ENCODE assay signal across 31 mouse cellular contexts in the genomic region with DNA sequence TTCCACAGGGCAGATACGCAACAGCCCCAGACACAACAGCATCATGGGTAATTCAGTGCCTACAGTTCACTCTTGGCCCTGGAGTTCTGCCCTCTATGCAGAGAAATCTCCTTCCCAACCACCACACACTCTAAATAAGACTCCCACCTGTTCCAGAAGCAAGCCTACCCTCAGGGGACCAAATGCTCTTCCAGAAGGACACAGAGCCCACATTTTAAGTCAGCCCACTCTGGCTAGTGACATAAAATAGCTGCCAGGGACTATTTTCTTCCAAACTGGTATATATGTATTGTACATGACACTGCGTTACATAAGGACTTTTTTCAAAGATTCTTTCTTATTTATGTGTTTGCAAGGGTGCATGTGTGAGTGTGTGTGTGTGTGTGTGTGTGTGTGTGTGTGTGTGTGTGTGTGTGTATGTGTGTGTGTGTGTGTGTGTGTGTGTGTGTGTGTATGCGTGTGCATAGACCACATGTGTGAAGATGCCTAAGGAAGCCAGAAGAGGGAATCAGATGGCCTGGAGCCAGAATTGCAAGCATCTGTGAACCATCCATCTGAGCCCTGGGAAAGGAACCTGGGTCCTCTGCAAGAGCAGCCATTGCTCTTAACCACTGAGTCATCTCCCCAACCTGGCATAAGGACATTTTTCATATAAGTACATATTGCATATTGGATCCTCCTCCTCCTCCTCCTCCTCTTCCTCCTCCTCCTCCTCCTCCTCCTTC.
DNase-seq lines count a peak whose midpoint lies in the region; ATAC-seq and TF ChIP-seq lines count a peak whose summit lies in the region.
"Had no signal": no experiment of that assay in that cellular context is flagged by ENCODE, and none has a peak within 500 bp of the region (broad histone marks: within the 10 kb centered on the region; RNA-seq: fewer than 3 reads in every experiment).

No protein-coding gene starts in this region.

- ATAC-seq in midbrain, embryonic 15.5 days (replicated peaks) = no peak
- ATAC-seq in stomach, postnatal 0 days (ENCODE audit: low FRiP score, low TSS enrichment) = no peak
- ATAC-seq: intestine, embryonic 16.5 days; liver, embryonic 12.5 days; liver, postnatal 0 days; Patski had no signal

- peak; percentile 35 to 62 for DNase-seq in frontal cortex, postnatal 36 days (ENCODE audit: low spot score in 2 of 2)
- no peak for DNase-seq in frontal cortex, postnatal 10 days (ENCODE audit: low spot score in 2 of 2)
- peak; percentile 34 to 39 for DNase-seq in right cerebral cortex, adult 2 months (ENCODE audit: low spot score in 2 of 2)
- DNase-seq in right cerebral cortex, postnatal 14 days = no peak
- peak; percentile 43 to 49 for DNase-seq in left cerebral cortex, postnatal 36 days (ENCODE audit: low spot score in 2 of 2)
- DNase-seq in stomach, postnatal 0 days (ENCODE audit: low spot score) = no peak
- DNase-seq in ovary, postnatal 10 days (ENCODE audit: low spot score) = no peak
- DNase-seq: adrenal gland, postnatal 10 days; cerebellum, adult 11-12 months; cerebellum, adult 9-11 months; gastrocnemius, postnatal 14 days; heart, postnatal 36 days; kidney, adult 8-10 months; kidney, postnatal 10 days; liver, postnatal 0 days; lung, postnatal 36 days; thymus, adult 18-20 months; thymus, postnatal 25 days had no signal

- H3K9me3 ChIP-seq in midbrain, embryonic 15.5 days = no peaks in the 10 kb centered on the region
- H3K9me3 ChIP-seq in stomach, postnatal 0 days (ENCODE audit: control insufficient read depth, low read length) = no peaks in the 10 kb centered on the region
- H3K9me3 ChIP-seq: embryonic facial prominence, embryonic 10.5 days; embryonic facial prominence, embryonic 15.5 days; forebrain, embryonic 12.5 days; hindbrain, embryonic 12.5 days; neural tube, embryonic 13.5 days; stomach, embryonic 15.5 days had no signal

- no peak overlapping the region for H3K9ac ChIP-seq in midbrain, embryonic 15.5 days
- no peak overlapping the region for H3K9ac ChIP-seq in stomach, postnatal 0 days (ENCODE audit: low read length)
- H3K9ac ChIP-seq: embryonic facial prominence, embryonic 15.5 days; forebrain, embryonic 12.5 days; hindbrain, embryonic 12.5 days; liver, embryonic 12.5 days; liver, postnatal 0 days; neural tube, embryonic 13.5 days; stomach, embryonic 15.5 days had no signal

- H3K4me2 ChIP-seq in midbrain, embryonic 15.5 days = no peak overlapping the region
- no peak overlapping the region for H3K4me2 ChIP-seq in stomach, postnatal 0 days (replicated peaks; ENCODE audit: low read depth)
- H3K4me2 ChIP-seq: embryonic facial prominence, embryonic 15.5 days; forebrain, embryonic 12.5 days; heart, embryonic 11.5 days; hindbrain, embryonic 12.5 days; liver, embryonic 12.5 days; midbrain, embryonic 11.5 days; neural tube, embryonic 13.5 days; stomach, embryonic 15.5 days had no signal

- no peaks in the 10 kb centered on the region for H3K36me3 ChIP-seq in midbrain, embryonic 15.5 days (replicated peaks)
- H3K36me3 ChIP-seq in stomach, postnatal 0 days (ENCODE audit: control insufficient read depth, insufficient read depth, low read length) = no peaks in the 10 kb centered on the region
- H3K36me3 ChIP-seq: embryonic facial prominence, embryonic 10.5 days; embryonic facial prominence, embryonic 15.5 days; forebrain, embryonic 12.5 days; hindbrain, embryonic 12.5 days; liver, embryonic 12.5 days; neural tube, embryonic 13.5 days; stomach, embryonic 15.5 days had no signal

- no peak for TF ChIP-seq CTCF in stomach, postnatal 0 days (IDR thresholded peaks at IDR 0.05; ENCODE audit: low read depth)

- H3K27me3 ChIP-seq in midbrain, embryonic 15.5 days (replicated peaks) = no peaks in the 10 kb centered on the region
- no peaks in the 10 kb centered on the region for H3K27me3 ChIP-seq in stomach, postnatal 0 days (ENCODE audit: control insufficient read depth, insufficient read depth, low read length)
- H3K27me3 ChIP-seq: embryonic facial prominence, embryonic 15.5 days; forebrain, embryonic 12.5 days; hindbrain, embryonic 12.5 days; liver, embryonic 12.5 days; neural tube, embryonic 13.5 days; Patski; stomach, embryonic 15.5 days had no signal

- TF ChIP-seq EP300 in stomach, postnatal 0 days (optimal IDR thresholded peaks at IDR 0.05) = no peak

- 96% methylated on average over 3 of the region's 3 CpGs for WGBS in midbrain, embryonic 15.5 days
- WGBS in stomach, postnatal 0 days = 74% methylated on average over 3 of the region's 3 CpGs

- no peak overlapping the region for H3K27ac ChIP-seq in midbrain, embryonic 15.5 days
- no peak overlapping the region for H3K27ac ChIP-seq in stomach, postnatal 0 days (replicated peaks)
- H3K27ac ChIP-seq: embryonic facial prominence, embryonic 10.5 days; embryonic facial prominence, embryonic 15.5 days; forebrain, embryonic 12.5 days; hindbrain, embryonic 12.5 days; liver, embryonic 12.5 days; neural tube, embryonic 13.5 days; stomach, embryonic 15.5 days had no signal

- no peak overlapping the region for H3K4me3 ChIP-seq in midbrain, embryonic 15.5 days
- H3K4me3 ChIP-seq in stomach, postnatal 0 days (ENCODE audit: low read depth, low read length) = no peak overlapping the region
- H3K4me3 ChIP-seq: embryonic facial prominence, embryonic 10.5 days; embryonic facial prominence, embryonic 15.5 days; forebrain, embryonic 12.5 days; hindbrain, embryonic 12.5 days; liver, embryonic 12.5 days; myocyte; neural tube, embryonic 13.5 days; stomach, embryonic 15.5 days had no signal

- intact Hi-C loops in left cerebral cortex, postnatal 36 days (cut with DNase I) = loop anchor here (10.0 kb wide), 1 partner anchor 411 kb away; no protein-coding TSS in a partner anchor

- no peaks in the 10 kb centered on the region for H3K4me1 ChIP-seq in midbrain, embryonic 15.5 days
- H3K4me1 ChIP-seq in stomach, postnatal 0 days (replicated peaks; ENCODE audit: control insufficient read depth, insufficient read depth) = no peaks in the 10 kb centered on the region
- H3K4me1 ChIP-seq: embryonic facial prominence, embryonic 10.5 days; embryonic facial prominence, embryonic 15.5 days; forebrain, embryonic 12.5 days; hindbrain, embryonic 12.5 days; liver, embryonic 12.5 days; stomach, embryonic 15.5 days had no signal

Comparison
In these comparisons a context has a peak if more than half of its experiments do, and no peak if none do; other contexts are left out.
1. DNase-seq: peak in frontal cortex, postnatal 36 days (2 of 2), right cerebral cortex, adult 2 months (2 of 2) and left cerebral cortex, postnatal 36 days (2 of 2); none in frontal cortex, postnatal 10 days (0 of 2), right cerebral cortex, postnatal 14 days (single experiment), stomach, postnatal 0 days (single experiment) and ovary, postnatal 10 days (single experiment).